Mouse (Mus musculus) cerebellum, adult 2 months (tissue): ENCODE measurements around the gene Naa60.

Experiments used
- CTCF ChIP-seq: fragments of 200-500 bp; IDR thresholded peaks from 2 replicates; pipeline ENCODE4 v1.5.1; 2011; ENCODE audit warnings: low read depth, mild to moderate bottlenecking, control low read depth, low read length, moderate library complexity, borderline replicate concordance; ENCODE audit not compliant: insufficient read depth
- POLR2A ChIP-seq: fragments of 200-500 bp; IDR thresholded peaks from 2 replicates; pipeline ENCODE4 v1.6.1; 2011; ENCODE audit warnings: low read length, control low read depth, borderline replicate concordance; ENCODE audit not compliant: insufficient read depth

- TF ChIP-seq POLR2A (no peak), CTCF (no peak)
Observed at GRCm38 (mm10) chr16:3893739-3894138, 21.6 kb downstream of the Naa60 start.
